Mouse (Mus musculus): ENCODE results near the gene Vps51. TPM values are rescaled to one million over a fixed set of nuclear protein-coding genes. Genes with fewer than 3 reads are reported as not detected.
A peak's percentile ranks its signal among the peaks of the same experiment; 100 is the strongest.

Gene Vps51
- polyA plus RNA-seq, 1 experiment: 163 TPM

- no peaks in the 10 kb centered on the region for H3K27me3 ChIP-seq (ENCODE audit: control insufficient read depth, insufficient read depth, low read length)
- WGBS: under 1% methylated on average over 57 of the region's 58 CpGs
- DNase-seq: peak; percentile 94
- peaks cover 7% of the 10 kb centered on the region; the same call in 1 of the 2 replicates for H3K36me3 ChIP-seq (ENCODE audit: control insufficient read depth, insufficient read depth, low read length)
- TF ChIP-seq CTCF (IDR thresholded peaks at IDR 0.05; ENCODE audit: borderline replicate concordance, control insufficient read depth, extremely low read depth, insufficient read depth, low read length, poor library complexity): peak; percentile 35; the same call in 1 of the 2 replicates
- TF ChIP-seq POLR2A (IDR thresholded peaks at IDR 0.05; ENCODE audit: control insufficient read depth, extremely low read depth, insufficient read depth, low read length, poor library complexity): no peak; the same call in none of the 2 replicates
- no peak within 1 kb of the TSS for H3K27ac ChIP-seq (ENCODE audit: control insufficient read depth, insufficient read depth, low read length)
- H3K4me3 ChIP-seq (ENCODE audit: control insufficient read depth, insufficient read depth, low read length): peak within 1 kb of the TSS; percentile 71
- peaks cover 16% of the 10 kb centered on the region for H3K4me1 ChIP-seq (replicated peaks; ENCODE audit: control insufficient read depth, insufficient read depth, low read length)
Measured at GRCm38 (mm10) chr19:6084478-6085248, 7.6 kb upstream of the Vps51 start, which contains the start of the genes Zfpl1 and Cdca5. TSS of gene Zfpl1 (minus strand) at chr19:6084956. TSS of gene Cdca5 (plus strand) at chr19:6084983.

- DNase-seq: no peak
- TF ChIP-seq POLR2A (IDR thresholded peaks at IDR 0.05; ENCODE audit: control insufficient read depth, extremely low read depth, insufficient read depth, low read length, poor library complexity) (no peak), CTCF (IDR thresholded peaks at IDR 0.05; ENCODE audit: borderline replicate concordance, control insufficient read depth, extremely low read depth, insufficient read depth, low read length, poor library complexity) (no peak)
- H3K4me1 ChIP-seq (replicated peaks; ENCODE audit: control insufficient read depth, insufficient read depth, low read length): peaks cover 18% of the 10 kb centered on the region
- H3K27me3 ChIP-seq (ENCODE audit: control insufficient read depth, insufficient read depth, low read length): no peaks in the 10 kb centered on the region
- peaks cover 7% of the 10 kb centered on the region; the same call in 1 of the 2 replicates for H3K36me3 ChIP-seq (ENCODE audit: control insufficient read depth, insufficient read depth, low read length)
- WGBS: 93% methylated on average over 9 of the region's 9 CpGs
- H3K4me3 ChIP-seq (ENCODE audit: control insufficient read depth, insufficient read depth, low read length): no peak within 1 kb of the TSS
- no peak within 1 kb of the TSS for H3K27ac ChIP-seq (ENCODE audit: control insufficient read depth, insufficient read depth, low read length)
Measured at GRCm38 (mm10) chr19:6082156-6082555, 5.1 kb upstream of the Vps51 start, which contains the start of gene Gm28374. TSS of gene Gm28374 (minus strand) at chr19:6082256.

GRCm38 (mm10) chr19:6079983-6080480 lies 3.0 kb upstream of the Vps51 start, which contains the start of gene Tmem262:
TSS of gene Tmem262 (plus strand) at chr19:6080033.
- Histone ChIP-seq H3K27ac (ENCODE audit: control insufficient read depth, insufficient read depth, low read length) (no peak within 1 kb of the TSS), H3K4me3 (ENCODE audit: control insufficient read depth, insufficient read depth, low read length) (no peak within 1 kb of the TSS), H3K4me1 (replicated peaks; ENCODE audit: control insufficient read depth, insufficient read depth, low read length) (peaks cover 17% of the 10 kb centered on the region), H3K27me3 (ENCODE audit: control insufficient read depth, insufficient read depth, low read length) (no peaks in the 10 kb centered on the region), H3K36me3 (ENCODE audit: control insufficient read depth, insufficient read depth, low read length) (peaks cover 7% of the 10 kb centered on the region; the same call in 1 of the 2 replicates)
- DNase-seq: no peak
- TF ChIP-seq POLR2A (IDR thresholded peaks at IDR 0.05; ENCODE audit: control insufficient read depth, extremely low read depth, insufficient read depth, low read length, poor library complexity): no peak
- TF ChIP-seq CTCF (IDR thresholded peaks at IDR 0.05; ENCODE audit: borderline replicate concordance, control insufficient read depth, extremely low read depth, insufficient read depth, low read length, poor library complexity): no peak
- 98% methylated on average over 12 of the region's 12 CpGs for WGBS

GRCm38 (mm10) chr19:6073889-6074288 lies 3.1 kb downstream of the Vps51 start:
- no peak overlapping the region for H3K27ac ChIP-seq (ENCODE audit: control insufficient read depth, insufficient read depth, low read length)
- H3K4me3 ChIP-seq (ENCODE audit: control insufficient read depth, insufficient read depth, low read length): no peak overlapping the region
- TF ChIP-seq POLR2A (IDR thresholded peaks at IDR 0.05; ENCODE audit: control insufficient read depth, extremely low read depth, insufficient read depth, low read length, poor library complexity): no peak
- no peak for TF ChIP-seq CTCF (IDR thresholded peaks at IDR 0.05; ENCODE audit: borderline replicate concordance, control insufficient read depth, extremely low read depth, insufficient read depth, low read length, poor library complexity)
- no peak for DNase-seq
- peaks cover 20% of the 10 kb centered on the region for H3K4me1 ChIP-seq (replicated peaks; ENCODE audit: control insufficient read depth, insufficient read depth, low read length)
- H3K36me3 ChIP-seq (ENCODE audit: control insufficient read depth, insufficient read depth, low read length): no peaks in the 10 kb centered on the region
- WGBS: 92% methylated on average over 5 of the region's 5 CpGs
- no peaks in the 10 kb centered on the region for H3K27me3 ChIP-seq (ENCODE audit: control insufficient read depth, insufficient read depth, low read length)

- DNase-seq: no peak
- WGBS: 79% methylated on average over 19 of the region's 19 CpGs
- H3K4me1 ChIP-seq (replicated peaks; ENCODE audit: control insufficient read depth, insufficient read depth, low read length): peaks cover 31% of the 10 kb centered on the region
- no peak for TF ChIP-seq POLR2A (IDR thresholded peaks at IDR 0.05; ENCODE audit: control insufficient read depth, extremely low read depth, insufficient read depth, low read length, poor library complexity)
- peak overlapping the region; percentile 25 for H3K4me3 ChIP-seq (ENCODE audit: control insufficient read depth, insufficient read depth, low read length)
- H3K27ac ChIP-seq (ENCODE audit: control insufficient read depth, insufficient read depth, low read length): peak overlapping the region; percentile 76
- H3K36me3 ChIP-seq (ENCODE audit: control insufficient read depth, insufficient read depth, low read length): no peaks in the 10 kb centered on the region
- H3K27me3 ChIP-seq (ENCODE audit: control insufficient read depth, insufficient read depth, low read length): no peaks in the 10 kb centered on the region
Measured at GRCm38 (mm10) chr19:6071261-6071660, 5.8 kb downstream of the Vps51 start.

- TF ChIP-seq POLR2A (IDR thresholded peaks at IDR 0.05; ENCODE audit: control insufficient read depth, extremely low read depth, insufficient read depth, low read length, poor library complexity): no peak
- no peak for TF ChIP-seq CTCF (IDR thresholded peaks at IDR 0.05; ENCODE audit: borderline replicate concordance, control insufficient read depth, extremely low read depth, insufficient read depth, low read length, poor library complexity)
- Histone ChIP-seq H3K36me3 (ENCODE audit: control insufficient read depth, insufficient read depth, low read length) (no peaks in the 10 kb centered on the region), H3K27ac (ENCODE audit: control insufficient read depth, insufficient read depth, low read length) (peak overlapping the region; percentile 76), H3K4me1 (replicated peaks; ENCODE audit: control insufficient read depth, insufficient read depth, low read length) (peaks cover 28% of the 10 kb centered on the region), H3K27me3 (ENCODE audit: control insufficient read depth, insufficient read depth, low read length) (no peaks in the 10 kb centered on the region), H3K4me3 (ENCODE audit: control insufficient read depth, insufficient read depth, low read length) (peak overlapping the region; percentile 25)
- WGBS: 80% methylated on average over 31 of the region's 31 CpGs
- DNase-seq: no peak
Measured at GRCm38 (mm10) chr19:6070571-6071250, 6.3 kb downstream of the Vps51 start.

All from thymus, adult 2 months (tissue).